In the genomic region with DNA sequence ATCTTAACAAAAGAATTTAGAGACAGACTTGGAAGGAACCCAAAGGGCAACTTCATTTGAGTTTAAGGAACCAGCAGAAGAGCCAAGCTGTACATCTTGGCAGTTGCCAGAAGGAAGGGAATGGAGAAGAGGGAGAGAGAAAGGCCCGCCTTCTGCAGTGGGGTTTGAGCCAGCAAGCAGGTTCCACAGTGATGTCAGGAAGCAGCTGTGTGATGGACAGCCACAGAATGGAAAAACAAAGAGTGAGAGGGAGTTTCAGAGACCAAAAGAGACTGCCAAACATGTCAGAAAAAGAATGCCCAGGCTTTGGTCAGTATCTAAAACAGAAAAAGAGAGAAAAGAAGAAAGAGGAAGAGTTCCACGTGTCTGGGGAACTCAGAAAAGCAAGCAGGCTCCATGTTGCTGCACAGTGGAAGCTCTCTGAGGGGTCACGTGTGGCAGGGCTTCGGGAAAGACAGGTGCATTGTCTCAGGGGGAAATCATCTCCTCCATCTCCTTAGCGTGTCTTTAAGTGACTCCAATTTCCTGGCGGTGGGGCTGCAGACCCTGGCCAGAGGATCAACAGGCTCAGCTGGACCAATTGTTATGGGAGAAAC, we compare ENCODE assay signal across 26 mouse cellular contexts.
A peak's percentile ranks its signal among the peaks of the same experiment; 100 is the strongest.
DNase-seq lines count a peak whose midpoint lies in the region; ATAC-seq and TF ChIP-seq lines count a peak whose summit lies in the region.
"Had no signal": no experiment of that assay in that cellular context is flagged by ENCODE, and none has a peak within 500 bp of the region (broad histone marks: within the 10 kb centered on the region; RNA-seq: fewer than 3 reads in every experiment).

No protein-coding gene starts in this region.

- no peak overlapping the region for H3K4me3 ChIP-seq in bone marrow, adult 2 months (replicated peaks; ENCODE audit: control insufficient read depth, low read depth, low read length)
- H3K4me3 ChIP-seq in hindbrain, embryonic 16.5 days (ENCODE audit: low read length), result no peak overlapping the region
- H3K4me3 ChIP-seq: embryonic facial prominence, embryonic 15.5 days; erythroblast, embryonic 14.5 days; forebrain, embryonic 10.5 days; heart, embryonic 15.5 days; hindbrain, embryonic 10.5 days had no signal

- DNase-seq in heart, adult 11 months, result peak; percentile 62
- no peak for DNase-seq in heart, postnatal 4 days
- peak; percentile 49 for DNase-seq in A20 (ENCODE audit: low read depth, low spot score)
- DNase-seq: adrenal gland, adult 2 months; adrenal gland, postnatal 25 days; B cell, adult 2 months; cerebellum, adult 11-12 months; cerebellum, adult 9-10 months; cerebellum, postnatal 25 days; forebrain, postnatal 0 days; gastrocnemius, postnatal 14 days; heart, postnatal 14 days; kidney, adult 2 months had no signal

- H3K27ac ChIP-seq in bone marrow, adult 2 months (ENCODE audit: control insufficient read depth, insufficient read depth, low read depth, low read length, poor library complexity), result 0 out of 2 replicates have a peak overlapping the region, but pooled peaks have one; percentile 40
- no peak overlapping the region for H3K27ac ChIP-seq in hindbrain, embryonic 16.5 days (ENCODE audit: low read depth, low read length)
- H3K27ac ChIP-seq: embryonic facial prominence, embryonic 15.5 days; forebrain, embryonic 10.5 days; heart, embryonic 15.5 days; hindbrain, embryonic 10.5 days; hindbrain, embryonic 14.5 days had no signal

- H3K4me2 ChIP-seq in hindbrain, embryonic 16.5 days (ENCODE audit: low read length), result no peak overlapping the region
- H3K4me2 ChIP-seq: embryonic facial prominence, embryonic 15.5 days; heart, embryonic 15.5 days; hindbrain, embryonic 14.5 days had no signal

- no peak for TF ChIP-seq CTCF in bone marrow, adult 2 months (IDR thresholded peaks at IDR 0.05; ENCODE audit: control insufficient read depth, insufficient read depth, low read length)

- no peak overlapping the region for H3K9ac ChIP-seq in hindbrain, embryonic 16.5 days (ENCODE audit: low read depth, low read length)
- H3K9ac ChIP-seq: embryonic facial prominence, embryonic 15.5 days; forebrain, postnatal 0 days; heart, embryonic 15.5 days; hindbrain, embryonic 14.5 days had no signal

- ATAC-seq in granulocyte monocyte progenitor cell, adult 5-6 weeks (replicated peaks; ENCODE audit: poor library complexity, severe bottlenecking), result 0 out of 2 replicates have a peak, but pooled peaks have one; percentile 8
- ATAC-seq in hindbrain, embryonic 16.5 days, result no peak
- ATAC-seq in megakaryocyte, adult 5-6 weeks (ENCODE audit: poor library complexity, severe bottlenecking), result no peak
- ATAC-seq: CD4-positive, CD25-positive, alpha-beta regulatory T cell, adult 4 months; forebrain, postnatal 0 days; intestine, embryonic 16.5 days; Patski had no signal

- no peak for TF ChIP-seq POLR2A in bone marrow, adult 2 months (IDR thresholded peaks at IDR 0.05; ENCODE audit: borderline replicate concordance, control insufficient read depth, low read depth, low read length)

- H3K27me3 ChIP-seq in hindbrain, embryonic 16.5 days (replicated peaks; ENCODE audit: control insufficient read depth, insufficient read depth, low read length), result no peaks in the 10 kb centered on the region
- H3K27me3 ChIP-seq: embryonic facial prominence, embryonic 15.5 days; heart, embryonic 15.5 days; Patski had no signal

- 42% methylated on average over 6 of the region's 6 CpGs for whole genome bisulfite sequencing in bone marrow, adult 2 months
- WGBS in hindbrain, embryonic 16.5 days, result 44% methylated on average over 6 of the region's 6 CpGs

- no peaks in the 10 kb centered on the region for H3K36me3 ChIP-seq in hindbrain, embryonic 16.5 days (ENCODE audit: control insufficient read depth, insufficient read depth, low read length)
- H3K36me3 ChIP-seq: embryonic facial prominence, embryonic 15.5 days; forebrain, embryonic 10.5 days; heart, embryonic 15.5 days; hindbrain, embryonic 10.5 days had no signal

- peaks cover 7% of the 10 kb centered on the region for H3K4me1 ChIP-seq in bone marrow, adult 2 months (ENCODE audit: control insufficient read depth, insufficient read depth, low read length)
- peaks cover 3% of the 10 kb centered on the region; the same call in 1 of the 2 replicates for H3K4me1 ChIP-seq in hindbrain, embryonic 16.5 days (ENCODE audit: control insufficient read depth, insufficient read depth, low read depth, low read length)

- no peaks in the 10 kb centered on the region for H3K9me3 ChIP-seq in hindbrain, embryonic 16.5 days (ENCODE audit: control insufficient read depth, low read length)
- H3K9me3 ChIP-seq: embryonic facial prominence, embryonic 15.5 days; forebrain, embryonic 10.5 days; heart, embryonic 15.5 days; hindbrain, embryonic 10.5 days had no signal
